Mouse (Mus musculus) MEL (cell line): ENCODE data around the gene C2cd2. TPM values are rescaled to one million over a fixed set of nuclear protein-coding genes. Genes with fewer than 3 reads are reported as not detected.

Experiments
- DNase-seq: peaks from one replicate; pipeline ENCODE4 v3.0.0; 2011; ENCODE audit warnings: low read depth, low spot score
- H3K27ac ChIP-seq: 2 replicates; pipeline ENCODE4 v1.5.1; 2012; ENCODE audit warnings: low read depth, mild to moderate bottlenecking, control low read depth, low read length, moderate library complexity; ENCODE audit not compliant: control insufficient read depth
- H3K27me3 ChIP-seq, 2 experiments: fragments of 150-350 bp in 1 of 2; sonication (generic) in 1 of 2; 2 replicates each; pipeline ENCODE4 v1.6.1; 2012; ENCODE audit warnings: low read length in 2 of 2, mild to moderate bottlenecking in 2 of 2, improper control_type of control experiment in 1 of 2, moderate library complexity in 1 of 2; ENCODE audit not compliant: insufficient read depth in 2 of 2, control insufficient read depth in 1 of 2
- H3K36me3 ChIP-seq, 2 experiments: 2 replicates each; pipeline ENCODE4 v1.6.1; 2012 to 2014; ENCODE audit warnings: low read length in 2 of 2, improper control_type of control experiment in 1 of 2, inconsistent platforms in 1 of 2, mild to moderate bottlenecking in 1 of 2; ENCODE audit not compliant: insufficient read depth in 2 of 2, control insufficient read depth in 1 of 2
- H3K4me1 ChIP-seq, 2 experiments: fragments of 150-350 bp in 1 of 2; sonication (generic) in 1 of 2; 2 replicates each; pipeline ENCODE4 v1.6.1; 2012; ENCODE audit warnings: low read length in 2 of 2, improper control_type of control experiment in 1 of 2, mild to moderate bottlenecking in 1 of 2; ENCODE audit not compliant: insufficient read depth in 2 of 2, control insufficient read depth in 1 of 2
- H3K4me3 ChIP-seq, 2 experiments: fragments of 150-350 bp in 1 of 2; sonication (generic) in 1 of 2; 2 replicates each; pipeline ENCODE4 v1.5.1; 2012; ENCODE audit warnings: low read depth in 2 of 2, low read length in 2 of 2, mild to moderate bottlenecking in 2 of 2, moderate library complexity in 2 of 2, control low read depth in 1 of 2, improper control_type of control experiment in 1 of 2; ENCODE audit not compliant: control insufficient read depth in 1 of 2, insufficient read depth in 1 of 2
- H3K79me2 ChIP-seq: 2 replicates; pipeline ENCODE4 v1.6.1; 2012; ENCODE audit warnings: mild to moderate bottlenecking, low read length, moderate library complexity; ENCODE audit not compliant: control insufficient read depth, poor library complexity, insufficient read depth
- H3K9ac ChIP-seq: 2 replicates; pipeline ENCODE4 v1.6.1; 2012; ENCODE audit warnings: low read depth, mild to moderate bottlenecking, control low read depth, low read length, moderate library complexity; ENCODE audit not compliant: control insufficient read depth, poor library complexity, severe bottlenecking
- H3K9me3 ChIP-seq: fragments of 150-350 bp; sonication (generic); replicated peaks from 2 replicates; pipeline ENCODE4 v1.6.1; 2012; ENCODE audit warnings: mild to moderate bottlenecking, low read length, improper control_type of control experiment, moderate library complexity; ENCODE audit not compliant: insufficient read depth
- BHLHE40 ChIP-seq: IDR thresholded peaks from 2 replicates; pipeline ENCODE4 v1.6.1; 2012; ENCODE audit warnings: low read depth, mild to moderate bottlenecking, inconsistent platforms, low read length, improper control_type of control experiment, borderline replicate concordance
- CHD1 ChIP-seq: IDR thresholded peaks from 2 replicates; pipeline ENCODE4 v1.6.1; 2012; ENCODE audit warnings: low read depth, mild to moderate bottlenecking, inconsistent platforms, low read length, improper control_type of control experiment
- CHD2 ChIP-seq: IDR thresholded peaks from 2 replicates; pipeline ENCODE4 v1.6.1; 2011; ENCODE audit warnings: low read length, improper control_type of control experiment
- CTCF ChIP-seq, 3 experiments: IDR thresholded peaks in 2 of 3; conservative IDR thresholded peaks in 1 of 3; 2 replicates each; pipeline ENCODE4 v1.5.1; 2011 to 2012; ENCODE audit warnings: low read length in 3 of 3, low read depth in 2 of 3, mild to moderate bottlenecking in 2 of 3, improper control_type of control experiment in 1 of 3, inconsistent platforms in 1 of 3, mixed read lengths in 1 of 3, moderate library complexity in 1 of 3; ENCODE audit not compliant: control insufficient read depth in 1 of 3, insufficient read depth in 1 of 3, poor library complexity in 1 of 3, severe bottlenecking in 1 of 3
- ELF1 ChIP-seq: IDR thresholded peaks from 2 replicates; pipeline ENCODE4 v1.6.1; 2014; ENCODE audit warnings: low read depth, mild to moderate bottlenecking, inconsistent platforms, low read length, improper control_type of control experiment, moderate library complexity
- GABPA ChIP-seq: IDR thresholded peaks from 2 replicates; pipeline ENCODE4 v1.6.1; 2012; ENCODE audit warnings: low read depth, mild to moderate bottlenecking, inconsistent platforms, low read length, improper control_type of control experiment, moderate library complexity
- GATA1 ChIP-seq: IDR thresholded peaks from 2 replicates; pipeline ENCODE4 v1.6.1; 2011; ENCODE audit warnings: low read depth, low read length, improper control_type of control experiment
- MAFK ChIP-seq: IDR thresholded peaks from 2 replicates; pipeline ENCODE4 v1.6.1; 2011; ENCODE audit warnings: low read depth, mild to moderate bottlenecking, low read length, improper control_type of control experiment, borderline replicate concordance
- MAZ ChIP-seq: IDR thresholded peaks from 2 replicates; pipeline ENCODE4 v1.6.1; 2012; ENCODE audit warnings: low read depth, mild to moderate bottlenecking, inconsistent platforms, low read length, improper control_type of control experiment
- MXI1 ChIP-seq: IDR thresholded peaks from 2 replicates; pipeline ENCODE4 v1.6.1; 2011; ENCODE audit warnings: mild to moderate bottlenecking, low read depth, low read length, improper control_type of control experiment
- MYB ChIP-seq: IDR thresholded peaks from 2 replicates; pipeline ENCODE4 v1.6.1; 2011; ENCODE audit warnings: mild to moderate bottlenecking, low read depth, low read length, improper control_type of control experiment
- MYC ChIP-seq: IDR thresholded peaks from 2 replicates; pipeline ENCODE4 v1.6.1; 2011; ENCODE audit warnings: low read depth, mild to moderate bottlenecking, low read length, improper control_type of control experiment, moderate library complexity
- NRF1 ChIP-seq: IDR thresholded peaks from 2 replicates; pipeline ENCODE4 v1.6.1; 2014; ENCODE audit warnings: low read depth, mild to moderate bottlenecking, inconsistent platforms, low read length, improper control_type of control experiment, moderate library complexity; ENCODE audit not compliant: poor library complexity, insufficient read depth, severe bottlenecking
- POLR2A ChIP-seq, 2 experiments: IDR thresholded peaks; 2 replicates each; pipeline ENCODE4 v1.6.1; 2011 to 2012; ENCODE audit warnings: low read length in 2 of 2, mild to moderate bottlenecking in 2 of 2, control low read depth in 1 of 2, improper control_type of control experiment in 1 of 2, low read depth in 1 of 2, moderate library complexity in 1 of 2; ENCODE audit not compliant: control insufficient read depth in 1 of 2, insufficient read depth in 1 of 2, poor library complexity in 1 of 2
- POLR2AphosphoS2 ChIP-seq: IDR thresholded peaks from 2 replicates; pipeline ENCODE4 v1.6.1; 2011; ENCODE audit warnings: low read length, improper control_type of control experiment
- RAD21 ChIP-seq: IDR thresholded peaks from 2 replicates; pipeline ENCODE4 v1.6.1; 2011; ENCODE audit warnings: mild to moderate bottlenecking, low read depth, low read length, improper control_type of control experiment
- SIN3A ChIP-seq: IDR thresholded peaks from 2 replicates; pipeline ENCODE4 v1.6.1; 2012; ENCODE audit warnings: low read length, improper control_type of control experiment, inconsistent platforms
- TCF12 ChIP-seq: IDR thresholded peaks from 2 replicates; pipeline ENCODE4 v1.6.1; 2014; ENCODE audit warnings: low read depth, mild to moderate bottlenecking, inconsistent platforms, low read length, improper control_type of control experiment, moderate library complexity
- UBTF ChIP-seq: IDR thresholded peaks from 2 replicates; pipeline ENCODE4 v1.6.1; 2012; ENCODE audit warnings: low read depth, mild to moderate bottlenecking, inconsistent platforms, low read length, improper control_type of control experiment, moderate library complexity, borderline replicate concordance; ENCODE audit not compliant: insufficient read depth
- ZKSCAN1 ChIP-seq: IDR thresholded peaks from 2 replicates; pipeline ENCODE4 v1.6.1; 2012; ENCODE audit warnings: low read depth, mild to moderate bottlenecking, inconsistent platforms, low read length, improper control_type of control experiment, moderate library complexity
- ZMIZ1 ChIP-seq: IDR thresholded peaks from 2 replicates; pipeline ENCODE4 v1.6.1; 2012; ENCODE audit warnings: low read depth, mild to moderate bottlenecking, inconsistent platforms, low read length, improper control_type of control experiment, moderate library complexity
- ZNF384 ChIP-seq: IDR thresholded peaks from 2 replicates; pipeline ENCODE4 v1.6.1; 2012; ENCODE audit warnings: low read depth, mild to moderate bottlenecking, inconsistent platforms, low read length, improper control_type of control experiment
- polyA plus RNA-seq, 2 experiments: library from polyadenylated mRNA; stranded (reverse) in 1 of 2; unstranded in 1 of 2; fragments of >175 nt in 1 of 2; fragments of >200 nt in 1 of 2; gene quantifications; 2 replicates each; pipeline versions ENCODE4 v1.2.1 to v1.2.4; 2012; ENCODE audit warnings: low replicate concordance in 2 of 2, low read depth in 1 of 2; ENCODE audit not compliant: insufficient read length in 2 of 2, insufficient read depth in 1 of 2, missing spikeins in 1 of 2
- total RNA-seq: library from RNA; depleted of rRNA; stranded (reverse); fragments of 300-350 nt; gene quantifications from 2 replicates; pipeline ENCODE4 v1.2.3, GENCODE M21; 2012

Gene C2cd2
- total and polyA plus RNA-seq, 3 experiments = 8.9 to 20.7 TPM; not detected in 1

- H3K9me3 ChIP-seq = no peaks in the 10 kb centered on the region
- peaks cover 38% of the 10 kb centered on the region for H3K79me2 ChIP-seq
- peak; percentile 82 for DNase-seq
- H3K27ac ChIP-seq = peak overlapping the region; percentile 82
- no peaks in the 10 kb centered on the region for H3K27me3 ChIP-seq
- H3K4me3 ChIP-seq = peak overlapping the region; percentile 83 to 100
- peaks cover 8 to 24% of the 10 kb centered on the region in 2 experiments for H3K4me1 ChIP-seq
- H3K36me3 ChIP-seq = peaks cover 0 to 22% of the 10 kb centered on the region in 2 experiments; a peak in 2 of 4 replicates
- TF ChIP-seq POLR2AphosphoS2 (peak; percentile 36; the same call in 1 of the 2 replicates), NRF1 (no peak), SIN3A (peak; percentile 76; the same call in 1 of the 2 replicates), BHLHE40 (no peak), ZNF384 (no peak), GATA1 (no peak), CTCF (IDR thresholded peaks at IDR 0.05 in 2 of 3, conservative IDR thresholded peaks at IDR 0.05 in 1 of 3; ENCODE audit: control insufficient read depth in 1 of 3, insufficient read depth in 1 of 3, low read depth in 2 of 3, low read length in 3 of 3, poor library complexity in 1 of 3, severe bottlenecking in 1 of 3) (no peak), TCF12 (peak; percentile 37; the same call in 1 of the 2 replicates), MYB (no peak), MXI1 (peak; percentile 38; the same call in 1 of the 2 replicates), ZMIZ1 (peak; percentile 42; the same call in 1 of the 2 replicates), ELF1 (no peak), MAFK (no peak), MAZ (0 out of 2 replicates have a peak, but pooled peaks have one; percentile 7), MYC (no peak), CHD2 (no peak), CHD1 (no peak), GABPA (no peak), RAD21 (no peak), ZKSCAN1 (no peak), POLR2A (IDR thresholded peaks at IDR 0.05; ENCODE audit: control insufficient read depth in 1 of 2, insufficient read depth in 1 of 2, low read depth in 1 of 2, low read length in 2 of 2, poor library complexity in 1 of 2) (peak in 1 of 2 experiments; percentile 54; a peak in 1 of 4 replicates), UBTF (peak; percentile 97; the same call in 1 of the 2 replicates)
- peak overlapping the region; percentile 91 for H3K9ac ChIP-seq
Observed at GRCm38 (mm10) chr16:97851061-97851740, 111.2 kb downstream of the C2cd2 start.
